Mouse (Mus musculus) lung, adult 2 months (tissue): Measurements from ENCODE around the gene Men1.

ENCODE experiments used
- CTCF ChIP-seq: fragments of 200-500 bp; IDR thresholded peaks from 2 replicates; pipeline ENCODE4 v1.5.1; 2011; ENCODE audit warnings: mild to moderate bottlenecking, low read length, control low read depth; ENCODE audit not compliant: insufficient read depth
- POLR2A ChIP-seq: fragments of 200-500 bp; IDR thresholded peaks from 2 replicates; pipeline ENCODE4 v1.6.1; 2011; ENCODE audit warnings: low read depth, mild to moderate bottlenecking, control low read depth, low read length, borderline replicate concordance; ENCODE audit errors: extremely low read depth

- TF ChIP-seq CTCF = no peak
- TF ChIP-seq POLR2A = no peak
Measured at GRCm38 (mm10) chr19:6343996-6344395, 9.2 kb downstream of the Men1 start.
